Mouse (Mus musculus): ENCODE data around the gene Dhx9.

Dhx9 gene

GRCm38 (mm10) chr1:153487500-153487879, at the start of gene Dhx9:
TSS of gene Dhx9 (minus strand) at chr1:153487660.
- in situ Hi-C loops (cut with MboI, MseI) = loop anchor here (10.0 kb wide), 2 partner anchors 183 to 943 kb away; no protein-coding TSS in a partner anchor

DNA sequence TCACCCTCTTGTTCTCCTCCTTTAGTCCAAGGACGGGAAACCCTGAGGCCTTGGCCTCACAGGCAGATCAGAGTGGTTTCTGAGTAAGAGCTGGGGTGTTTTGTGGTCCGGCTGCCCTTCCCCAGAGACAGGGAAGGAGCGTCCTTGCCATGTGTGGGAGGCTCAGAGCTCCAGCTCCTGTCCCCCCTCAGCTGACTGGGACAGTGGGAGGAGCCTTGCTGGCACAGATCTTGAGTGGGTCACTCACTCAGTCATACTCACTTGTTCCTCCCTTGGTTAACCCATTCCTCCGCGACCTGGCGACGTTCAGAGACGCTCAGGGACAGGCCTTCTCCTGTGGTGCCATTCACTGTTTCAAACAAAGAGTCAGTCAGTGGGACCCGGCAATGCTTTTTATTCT, 48.2 kb upstream of the Dhx9 start:
- in situ Hi-C loops (cut with MboI, MseI) = loop anchor here (25.0 kb wide), 1 partner anchor 627 kb away; no protein-coding TSS in a partner anchor

DNA sequence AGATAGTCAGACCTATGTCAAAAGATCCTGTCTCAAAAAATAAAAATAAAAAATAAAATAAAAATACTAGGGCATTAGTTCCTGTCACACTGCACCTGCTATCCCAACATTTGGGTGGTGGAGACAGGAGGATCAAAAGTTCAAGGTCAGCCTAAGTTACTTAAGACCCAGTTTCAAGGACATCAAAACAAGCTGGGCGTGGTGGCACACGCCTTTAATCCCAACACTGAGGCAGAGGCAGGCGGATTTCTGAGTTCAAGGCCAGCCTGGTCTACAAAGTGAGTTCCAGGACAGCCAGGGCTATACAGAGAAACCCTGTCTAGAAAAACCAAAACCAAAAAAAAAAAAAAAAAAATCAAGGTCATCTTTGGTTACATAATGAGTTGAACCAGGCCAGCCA, 45.4 kb upstream of the Dhx9 start:
- in situ Hi-C loops (cut with MboI, MseI) = loop anchor here (25.0 kb wide), 1 partner anchor 629 kb away; no protein-coding TSS in a partner anchor

DNA sequence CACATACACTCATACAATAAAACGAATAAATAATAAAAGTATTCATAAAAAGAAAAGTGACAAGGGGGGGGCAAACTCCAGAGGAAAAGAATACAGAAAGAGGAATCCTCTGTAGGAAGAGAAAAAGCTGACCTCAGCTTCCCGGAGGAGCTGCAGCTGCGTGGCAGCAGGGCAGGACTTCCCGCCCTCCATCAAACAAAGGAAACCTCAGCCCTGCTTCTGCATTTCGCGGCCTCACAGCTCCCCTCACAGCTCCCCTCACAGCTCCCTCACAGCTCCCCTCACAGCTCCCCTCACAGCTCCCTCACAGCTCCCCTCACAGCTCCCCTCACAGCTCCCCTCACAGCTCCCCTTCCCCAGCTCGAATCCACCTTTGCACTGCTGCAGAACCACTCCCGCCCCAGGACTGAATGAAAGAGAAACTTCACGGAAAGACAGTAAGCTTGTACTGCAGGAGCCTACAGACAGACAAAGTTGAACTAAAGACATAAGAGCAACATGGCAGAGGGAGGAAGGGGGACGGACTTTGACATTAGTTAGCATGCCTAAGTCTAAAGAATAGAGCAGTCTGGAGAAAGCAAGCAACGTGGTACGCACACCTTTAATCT, 44.9 kb upstream of the Dhx9 start:
- in situ Hi-C loops (cut with MboI, MseI) = loop anchor here (25.0 kb wide), 1 partner anchor 630 kb away; no protein-coding TSS in a partner anchor

GRCm38 (mm10) chr1:153531677-153532233, 44.3 kb upstream of the Dhx9 start:
- in situ Hi-C loops (cut with MboI, MseI) = loop anchor here (25.0 kb wide), 1 partner anchor 631 kb away; no protein-coding TSS in a partner anchor

GRCm38 (mm10) chr1:153522116-153522515, 34.7 kb upstream of the Dhx9 start:
- in situ Hi-C loops (cut with MboI, MseI) = loop anchor here (25.0 kb wide), 1 partner anchor 1265 kb away; no protein-coding TSS in a partner anchor

DNA sequence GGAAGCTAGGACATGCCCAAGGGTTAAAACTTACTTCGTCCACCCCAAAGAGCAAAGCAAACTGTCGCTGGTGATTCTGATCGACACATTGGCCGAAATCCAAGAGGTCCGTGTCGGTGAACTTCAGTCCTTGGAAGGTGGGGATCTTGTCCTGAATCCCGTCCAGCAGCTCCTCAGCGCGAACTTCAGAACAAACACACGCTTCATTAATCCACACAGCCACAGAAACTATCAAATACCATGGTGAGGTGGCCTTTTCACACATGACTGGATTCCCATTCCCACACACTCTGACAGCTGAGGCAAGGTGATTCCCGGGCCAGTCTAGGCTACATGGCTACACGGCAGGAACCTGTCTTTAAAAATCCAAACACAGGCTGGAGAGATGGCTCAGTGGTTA, 27.9 kb upstream of the Dhx9 start:
- in situ Hi-C loops (cut with MboI, MseI) = loop anchor here (25.0 kb wide), 1 partner anchor 1272 kb away; no protein-coding TSS in a partner anchor

DNA sequence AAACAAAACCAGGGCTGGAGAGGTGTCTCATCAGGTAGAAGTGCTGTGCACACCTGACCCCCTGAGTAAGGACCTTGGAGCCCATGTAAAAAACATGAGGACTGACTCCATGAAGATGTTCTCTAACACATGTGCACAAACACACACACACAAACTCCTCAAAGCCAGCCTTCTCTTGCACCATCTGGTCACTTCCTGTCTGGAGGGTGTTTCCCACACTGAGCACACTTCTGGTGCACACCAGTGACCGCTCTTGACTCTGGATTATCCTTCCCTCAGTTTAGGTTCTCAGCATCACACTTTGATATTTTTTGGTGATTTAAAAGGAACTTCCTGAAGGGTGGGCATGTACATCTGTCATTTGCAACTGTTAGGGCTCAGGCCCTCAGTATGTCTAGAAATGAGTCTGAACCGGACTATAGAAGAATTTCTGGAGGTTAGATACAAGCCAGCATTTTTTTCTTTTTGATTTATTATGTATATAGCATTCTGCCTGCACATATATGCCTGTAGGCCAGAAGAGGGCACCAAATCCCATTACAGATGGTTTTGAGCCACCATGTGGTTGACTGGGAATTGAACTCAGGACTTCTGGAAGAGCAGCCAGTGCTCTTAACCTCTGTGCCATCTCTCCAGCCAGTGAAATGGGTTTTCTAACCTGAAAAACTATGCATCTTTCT, 23.0 kb upstream of the Dhx9 start:
- in situ Hi-C loops (cut with MboI, MseI) = loop anchor here (25.0 kb wide), 1 partner anchor 1277 kb away; no protein-coding TSS in a partner anchor

DNA sequence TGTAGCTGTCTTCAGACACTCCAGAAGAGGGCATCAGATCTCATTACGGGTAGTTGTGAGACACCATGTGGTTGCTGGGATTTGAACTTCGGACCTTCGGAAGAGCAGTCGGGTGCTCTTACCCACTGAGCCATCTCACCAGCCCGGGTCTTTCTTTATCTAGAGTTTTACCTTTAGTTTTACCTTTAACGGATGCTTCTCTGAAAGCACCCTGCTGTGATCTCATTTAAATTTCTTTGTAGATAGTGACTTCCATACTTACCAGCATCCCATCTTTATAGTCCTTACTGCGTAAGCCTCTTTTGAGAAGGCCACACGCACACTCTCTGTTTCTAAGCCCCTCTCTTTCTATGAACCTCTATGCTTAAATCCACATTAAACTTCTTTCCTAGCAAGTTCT, 22.1 kb upstream of the Dhx9 start:
- in situ Hi-C loops (cut with MboI, MseI) = loop anchor here (25.0 kb wide), 1 partner anchor 1278 kb away; no protein-coding TSS in a partner anchor

DNA sequence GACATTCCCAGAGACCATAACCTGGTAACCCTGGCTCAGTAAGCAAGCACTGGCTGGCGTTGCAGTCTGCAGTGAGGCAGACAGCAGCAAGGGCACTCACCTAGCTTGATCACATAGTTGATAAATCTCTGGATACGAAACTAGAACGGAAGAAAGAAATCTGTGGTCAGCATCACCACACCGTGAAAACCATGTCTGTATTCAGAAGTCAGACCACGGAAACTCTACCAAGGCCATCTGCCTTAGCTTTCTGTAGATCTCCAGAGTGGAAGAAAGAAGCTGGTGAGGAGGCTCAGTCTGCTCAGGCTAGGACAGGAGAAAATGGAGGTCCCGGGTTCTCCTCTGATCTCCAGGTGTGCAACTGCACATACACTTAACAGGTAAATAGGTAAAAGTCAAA, 21.6 kb upstream of the Dhx9 start:
- in situ Hi-C loops (cut with MboI, MseI) = loop anchor here (25.0 kb wide), 1 partner anchor 1278 kb away; no protein-coding TSS in a partner anchor

GRCm38 (mm10) chr1:153506266-153506665, 18.8 kb upstream of the Dhx9 start:
- in situ Hi-C loops (cut with MboI, MseI) = loop anchor here (25.0 kb wide), 1 partner anchor 1281 kb away; no protein-coding TSS in a partner anchor

- in situ Hi-C loops (cut with MboI, MseI) = loop anchor here (25.0 kb wide), 1 partner anchor 1286 kb away; no protein-coding TSS in a partner anchor
Observed at GRCm38 (mm10) chr1:153501644-153502321, 14.3 kb upstream of the Dhx9 start.

DNA sequence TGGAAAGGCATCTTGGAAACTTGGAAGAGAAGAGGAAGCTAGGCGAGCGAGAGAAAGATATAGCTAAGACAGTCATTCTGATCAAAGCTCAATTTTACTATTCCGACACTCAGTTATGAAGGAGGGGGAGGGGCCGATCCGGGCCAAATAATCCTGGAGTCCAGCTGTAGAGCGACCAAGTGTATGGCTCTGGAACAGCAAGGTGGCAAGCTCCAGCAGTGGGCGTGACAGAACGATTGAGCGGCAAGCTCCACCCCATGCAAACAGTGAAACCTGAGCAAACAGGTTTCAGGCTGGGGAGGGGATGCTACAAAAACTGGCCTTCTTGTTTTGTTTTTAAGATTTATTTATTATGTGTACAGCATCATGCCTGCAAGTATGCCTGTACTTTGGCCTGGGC, 12.6 kb upstream of the Dhx9 start:
- in situ Hi-C loops (cut with MboI, MseI) = loop anchor here (25.0 kb wide), 1 partner anchor 1287 kb away; no protein-coding TSS in a partner anchor

DNA sequence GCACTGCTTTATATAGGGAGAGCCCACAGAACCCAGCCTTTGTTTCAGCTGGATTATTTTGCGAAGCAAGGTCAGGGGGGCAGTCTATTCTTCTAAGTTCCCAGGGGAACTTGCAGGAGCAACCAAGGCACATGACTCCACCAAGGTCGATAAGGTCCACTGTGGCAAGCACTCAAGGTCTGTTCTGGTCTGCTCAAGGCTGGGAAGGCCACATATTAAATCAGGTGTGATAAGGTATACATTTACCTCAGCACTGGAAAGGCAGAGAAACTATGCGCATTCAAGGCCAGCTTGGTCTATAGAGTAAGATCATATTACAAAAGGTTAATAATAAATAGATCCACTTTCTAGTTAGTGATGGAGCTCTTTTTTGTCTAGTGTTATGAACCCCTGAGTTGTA, 8.6 kb upstream of the Dhx9 start:
- in situ Hi-C loops (cut with MboI, MseI) = no loop called here

DNA sequence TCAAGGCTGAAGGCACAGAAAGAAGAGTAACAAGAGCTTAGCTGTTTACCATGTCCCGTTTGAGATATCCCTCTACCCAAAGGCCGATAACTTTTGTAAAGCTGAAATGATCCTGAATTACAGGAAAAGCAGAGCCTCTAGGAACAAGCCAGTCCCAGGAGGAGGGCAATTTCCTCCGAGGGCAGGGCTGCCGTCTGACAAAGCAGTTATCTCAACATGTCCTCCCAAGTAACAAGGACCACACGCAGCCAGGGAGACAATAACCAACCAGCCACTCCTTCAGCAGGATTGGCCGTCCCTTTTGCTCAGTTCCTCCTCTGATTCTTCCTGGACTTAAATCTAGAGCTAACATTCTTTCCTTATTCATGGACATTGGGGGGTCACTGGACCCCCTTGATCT, 6.5 kb upstream of the Dhx9 start:
- in situ Hi-C loops (cut with MboI, MseI) = loop anchor here (5.0 kb wide), 1 partner anchor 48 kb away; no protein-coding TSS in a partner anchor

- in situ Hi-C loops (cut with MboI, MseI) = loop anchor here (5.0 kb wide), 1 partner anchor 49 kb away; no protein-coding TSS in a partner anchor
Observed at GRCm38 (mm10) chr1:153493338-153493737, 5.9 kb upstream of the Dhx9 start.

DNA sequence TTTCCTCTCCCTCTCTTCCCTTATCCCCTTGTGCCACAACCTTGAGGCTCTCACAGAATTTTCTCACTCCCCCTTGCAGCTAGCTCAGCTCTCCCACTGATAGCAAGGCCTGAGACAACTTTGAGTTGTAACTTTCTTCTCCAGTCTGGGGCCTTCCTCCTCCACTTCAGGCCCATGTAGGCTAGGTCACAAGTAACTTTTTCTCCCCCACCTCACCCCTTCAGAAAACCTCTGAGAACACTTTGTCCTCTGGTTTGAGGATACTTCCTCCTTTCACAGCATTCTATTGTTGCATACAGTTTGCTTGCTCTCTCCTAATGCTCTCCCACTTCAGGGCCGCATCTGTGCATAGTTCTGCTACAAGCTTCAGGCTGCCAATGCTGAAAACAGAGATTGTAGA, 4.4 kb upstream of the Dhx9 start:
- in situ Hi-C loops (cut with MboI, MseI) = loop anchor here (5.0 kb wide), 1 partner anchor 50 kb away; no protein-coding TSS in a partner anchor

DNA sequence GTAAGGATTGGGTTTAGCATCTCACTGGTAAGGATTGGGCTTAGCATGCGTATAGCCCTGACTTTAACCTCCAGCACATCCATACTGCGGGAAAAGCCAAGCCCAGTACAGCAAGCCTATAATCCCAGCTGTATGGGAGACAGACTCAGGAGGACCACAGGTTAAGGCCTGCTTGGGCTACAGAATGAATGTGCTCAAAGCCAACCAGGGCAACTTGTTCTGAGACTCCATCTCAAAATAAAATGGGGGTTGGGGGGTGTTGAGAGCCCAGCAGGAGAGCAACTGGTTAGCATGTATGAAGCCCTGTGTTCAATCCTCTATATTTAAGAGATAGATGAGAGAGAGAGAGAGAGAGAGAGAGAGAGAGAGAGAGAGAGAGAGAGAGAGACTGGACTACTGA, 3.9 kb upstream of the Dhx9 start:
- in situ Hi-C loops (cut with MboI, MseI) = loop anchor here (5.0 kb wide), 1 partner anchor 51 kb away; no protein-coding TSS in a partner anchor

DNA sequence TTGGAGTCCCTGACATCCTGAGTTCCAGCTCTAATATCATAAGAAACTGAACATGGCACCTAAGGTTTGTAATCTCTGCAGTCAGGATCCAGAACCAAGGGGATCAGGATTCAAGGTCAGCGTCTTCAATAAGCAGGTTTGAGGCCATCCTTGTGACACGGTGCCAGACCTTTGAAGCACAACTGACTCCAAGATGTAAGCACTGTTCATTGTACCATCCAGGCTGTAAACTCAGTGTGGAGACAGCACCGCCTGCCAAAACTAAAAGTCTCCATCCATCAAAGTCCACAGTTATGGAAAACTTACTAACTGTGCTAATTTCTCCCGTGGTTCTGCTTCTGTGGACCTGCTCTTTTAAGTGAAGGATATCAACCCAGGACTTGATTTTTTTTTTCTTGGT, 2.5 kb upstream of the Dhx9 start:
- in situ Hi-C loops (cut with MboI, MseI) = loop anchor here (5.0 to 10.0 kb wide), 3 partner anchors 52 to 945 kb away; no protein-coding TSS in a partner anchor

DNA sequence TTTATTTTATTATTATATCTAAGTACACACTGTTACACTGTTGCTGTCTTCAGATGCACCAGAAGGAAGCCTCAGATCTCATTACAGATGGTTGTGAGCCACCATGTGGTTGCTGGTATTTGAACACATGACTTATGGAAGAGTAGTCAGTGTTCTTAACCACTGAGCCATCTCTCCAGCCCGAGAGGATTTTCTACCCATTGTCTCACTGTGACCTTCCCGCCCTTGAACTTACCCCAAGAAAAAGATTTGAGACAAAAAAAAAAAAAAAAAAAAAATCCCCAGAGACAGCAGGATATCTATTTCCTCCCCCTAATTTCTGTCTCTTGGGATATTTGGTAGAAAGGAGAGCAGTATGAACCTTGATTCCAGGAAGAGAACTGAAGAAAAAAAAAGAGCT, 2.1 kb upstream of the Dhx9 start:
- in situ Hi-C loops (cut with MboI, MseI) = loop anchor here (10.0 kb wide), 2 partner anchors 185 to 945 kb away; no protein-coding TSS in a partner anchor

DNA sequence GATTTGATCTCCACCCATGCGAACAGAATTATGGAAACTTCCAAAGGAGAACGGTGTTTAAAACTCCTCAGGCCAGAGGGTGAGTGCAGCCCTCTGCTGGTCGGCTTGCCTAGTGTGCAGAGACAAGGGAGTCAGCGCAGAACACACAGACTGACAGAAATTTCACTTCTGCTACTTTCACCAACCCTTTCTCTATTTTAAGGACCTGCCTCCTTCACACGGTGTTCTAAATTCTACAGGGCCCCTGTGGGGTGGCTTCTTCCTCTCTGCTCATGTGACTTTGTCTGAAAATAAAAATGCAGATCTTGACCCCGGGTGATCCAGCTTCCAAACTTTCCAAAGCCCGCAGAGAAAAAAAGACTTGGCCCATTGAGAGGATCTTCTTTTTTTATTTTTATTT, 1.7 kb upstream of the Dhx9 start:
- in situ Hi-C loops (cut with MboI, MseI) = loop anchor here (10.0 kb wide), 2 partner anchors 184 to 944 kb away; no protein-coding TSS in a partner anchor
